Mouse (Mus musculus): ENCODE measurements around the gene Nlk. TPM values are rescaled to one million over a fixed set of nuclear protein-coding genes. Genes with fewer than 3 reads are reported as not detected.
"Not testable (repeated sequence)": the region's sequence is repeated elsewhere in the genome, so short reads cannot be mapped to it uniquely, and the experiment has no call there.

Gene Nlk
- polyA plus RNA-seq, 1 experiment from 2014 or later = 13.4 TPM

DNA sequence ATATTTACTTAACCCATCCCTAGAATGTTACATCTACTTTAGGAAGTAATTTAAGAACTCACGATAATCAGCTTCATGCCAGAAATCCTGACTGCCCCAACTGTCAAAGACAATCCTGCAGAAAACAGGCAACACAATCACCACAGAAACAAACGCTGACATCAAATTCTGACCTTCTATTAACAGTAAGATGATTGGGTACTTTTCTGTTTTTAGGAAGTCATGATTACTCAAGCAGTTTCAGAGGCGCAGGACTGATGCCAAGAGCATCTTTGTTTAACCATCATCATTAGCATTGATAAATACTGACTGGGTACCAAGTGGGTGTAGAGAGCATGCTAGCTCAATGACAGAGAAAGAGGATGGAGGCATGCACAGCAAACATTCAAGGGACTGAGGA lies 96.7 kb downstream of the Nlk start:
- 59% methylated on average over 3 of the region's 3 CpGs for WGBS
- no peak overlapping the region for H3K27ac ChIP-seq (ENCODE audit: low read length)
- no peak overlapping the region for H3K4me2 ChIP-seq (replicated peaks; ENCODE audit: low read depth, low read length)
- H3K36me3 ChIP-seq (ENCODE audit: control insufficient read depth, insufficient read depth, low read length) = no peaks in the 10 kb centered on the region; the same call in 1 of the 2 replicates
- H3K4me1 ChIP-seq (ENCODE audit: control insufficient read depth, insufficient read depth, low read length) = no peaks in the 10 kb centered on the region
- no peaks in the 10 kb centered on the region for H3K9me3 ChIP-seq (ENCODE audit: control insufficient read depth, low read depth, low read length)
- no peak overlapping the region for H3K4me3 ChIP-seq (ENCODE audit: low read depth, low read length)
- no peak overlapping the region for H3K9ac ChIP-seq (replicated peaks; ENCODE audit: low read depth, low read length)
- ATAC-seq (ENCODE audit: insufficient number of reproducible peaks, insufficient read depth, low FRiP score, low read depth) = no peak
- H3K27me3 ChIP-seq (ENCODE audit: control insufficient read depth, insufficient read depth, low read length) = no peaks in the 10 kb centered on the region

- Histone ChIP-seq H3K36me3 (ENCODE audit: control insufficient read depth, insufficient read depth, low read length) (no peaks in the 10 kb centered on the region; the same call in 1 of the 2 replicates), H3K27me3 (ENCODE audit: control insufficient read depth, insufficient read depth, low read length) (no peaks in the 10 kb centered on the region), H3K4me3 (ENCODE audit: low read depth, low read length) (no peak overlapping the region), H3K27ac (ENCODE audit: low read length) (no peak overlapping the region), H3K4me2 (replicated peaks; ENCODE audit: low read depth, low read length) (no peak overlapping the region), H3K9ac (replicated peaks; ENCODE audit: low read depth, low read length) (no peak overlapping the region), H3K9me3 (ENCODE audit: control insufficient read depth, low read depth, low read length) (no peaks in the 10 kb centered on the region), H3K4me1 (ENCODE audit: control insufficient read depth, insufficient read depth, low read length) (no peaks in the 10 kb centered on the region)
- no peak for ATAC-seq (ENCODE audit: insufficient number of reproducible peaks, insufficient read depth, low FRiP score, low read depth)
- WGBS = 71% methylated on average over 4 of the region's 4 CpGs
These were observed 97.1 kb downstream of the Nlk start for GRCm38 (mm10) chr11:78600051-78600450.

GRCm38 (mm10) chr11:78598763-78599415 lies 98.3 kb downstream of the Nlk start:
- WGBS = 63% methylated on average over 3 of the region's 3 CpGs
- H3K9ac ChIP-seq (replicated peaks; ENCODE audit: low read depth, low read length) = no peak overlapping the region
- no peaks in the 10 kb centered on the region for H3K9me3 ChIP-seq (ENCODE audit: control insufficient read depth, low read depth, low read length)
- H3K4me3 ChIP-seq (ENCODE audit: low read depth, low read length) = no peak overlapping the region
- H3K4me1 ChIP-seq (ENCODE audit: control insufficient read depth, insufficient read depth, low read length) = no peaks in the 10 kb centered on the region
- H3K27me3 ChIP-seq (ENCODE audit: control insufficient read depth, insufficient read depth, low read length) = no peaks in the 10 kb centered on the region
- H3K4me2 ChIP-seq (replicated peaks; ENCODE audit: low read depth, low read length) = no peak overlapping the region
- no peaks in the 10 kb centered on the region; the same call in 1 of the 2 replicates for H3K36me3 ChIP-seq (ENCODE audit: control insufficient read depth, insufficient read depth, low read length)
- ATAC-seq (ENCODE audit: insufficient number of reproducible peaks, insufficient read depth, low FRiP score, low read depth) = no peak
- no peak overlapping the region for H3K27ac ChIP-seq (ENCODE audit: low read length)

GRCm38 (mm10) chr11:78596750-78597149 lies 100.4 kb downstream of the Nlk start:
- H3K36me3 ChIP-seq (ENCODE audit: control insufficient read depth, insufficient read depth, low read length) = no peaks in the 10 kb centered on the region
- H3K4me1 ChIP-seq (ENCODE audit: control insufficient read depth, insufficient read depth, low read length) = no peaks in the 10 kb centered on the region
- no peak overlapping the region for H3K4me3 ChIP-seq (ENCODE audit: low read depth, low read length)
- no peak overlapping the region for H3K4me2 ChIP-seq (replicated peaks; ENCODE audit: low read depth, low read length)
- ATAC-seq (ENCODE audit: insufficient number of reproducible peaks, insufficient read depth, low FRiP score, low read depth) = no peak
- no peaks in the 10 kb centered on the region for H3K27me3 ChIP-seq (ENCODE audit: control insufficient read depth, insufficient read depth, low read length)
- no peak overlapping the region for H3K9ac ChIP-seq (replicated peaks; ENCODE audit: low read depth, low read length)
- H3K9me3 ChIP-seq (ENCODE audit: control insufficient read depth, low read depth, low read length) = no peaks in the 10 kb centered on the region
- no peak overlapping the region for H3K27ac ChIP-seq (ENCODE audit: low read length)

- ATAC-seq (ENCODE audit: insufficient number of reproducible peaks, insufficient read depth, low FRiP score, low read depth) = no peak
These were observed 101.4 kb downstream of the Nlk start for GRCm38 (mm10) chr11:78595773-78596172.

GRCm38 (mm10) chr11:78594271-78594964 lies 102.8 kb downstream of the Nlk start:
- Histone ChIP-seq H3K4me3 (ENCODE audit: low read depth, low read length) (no peak overlapping the region), H3K9ac (replicated peaks; ENCODE audit: low read depth, low read length) (no peak overlapping the region), H3K27me3 (ENCODE audit: control insufficient read depth, insufficient read depth, low read length) (no peaks in the 10 kb centered on the region), H3K4me1 (ENCODE audit: control insufficient read depth, insufficient read depth, low read length) (no peaks in the 10 kb centered on the region), H3K4me2 (replicated peaks; ENCODE audit: low read depth, low read length) (no peak overlapping the region), H3K36me3 (ENCODE audit: control insufficient read depth, insufficient read depth, low read length) (no peaks in the 10 kb centered on the region), H3K9me3 (ENCODE audit: control insufficient read depth, low read depth, low read length) (no peaks in the 10 kb centered on the region), H3K27ac (ENCODE audit: low read length) (no peak overlapping the region)
- no peak for ATAC-seq (ENCODE audit: insufficient number of reproducible peaks, insufficient read depth, low FRiP score, low read depth)
- WGBS = 81% methylated on average over 6 of the region's 6 CpGs

More at GRCm38 (mm10) chr11:78595773-78596172, 101.4 kb downstream of the Nlk start:
- Histone ChIP-seq H3K36me3 (ENCODE audit: control insufficient read depth, insufficient read depth, low read length) (no peaks in the 10 kb centered on the region), H3K4me2 (replicated peaks; ENCODE audit: low read depth, low read length) (no peak overlapping the region), H3K27me3 (ENCODE audit: control insufficient read depth, insufficient read depth, low read length) (no peaks in the 10 kb centered on the region), H3K27ac (ENCODE audit: low read length) (no peak overlapping the region), H3K9ac (replicated peaks; ENCODE audit: low read depth, low read length) (no peak overlapping the region), H3K4me1 (ENCODE audit: control insufficient read depth, insufficient read depth, low read length) (no peaks in the 10 kb centered on the region), H3K9me3 (ENCODE audit: control insufficient read depth, low read depth, low read length) (no peaks in the 10 kb centered on the region), H3K4me3 (ENCODE audit: low read depth, low read length) (no peak overlapping the region)
- WGBS = 95% methylated on average over 2 of the region's 2 CpGs

DNA sequence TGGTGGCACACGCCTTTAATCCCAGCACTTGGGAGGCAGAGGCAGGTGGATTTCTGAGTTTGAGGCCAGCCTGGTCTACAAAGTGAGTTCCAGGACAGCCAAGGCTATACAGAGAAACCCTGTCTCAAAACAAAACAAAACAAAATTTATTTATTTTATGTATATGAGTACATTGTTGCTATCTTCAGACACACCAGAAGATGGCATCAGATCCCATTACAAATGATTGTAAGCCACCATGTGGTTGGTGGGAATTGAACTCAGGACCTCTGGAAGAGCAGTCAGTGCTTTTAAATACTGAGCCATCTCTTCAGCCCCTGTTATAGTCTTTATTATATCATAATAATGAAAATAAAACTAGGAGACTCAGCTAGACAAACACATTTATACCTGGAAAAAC lies 109.5 kb downstream of the Nlk start:
- peaks cover 11% of the 10 kb centered on the region for H3K36me3 ChIP-seq (ENCODE audit: control insufficient read depth, insufficient read depth, low read length)
- not testable (repeated sequence) for H3K9me3 ChIP-seq (ENCODE audit: control insufficient read depth, low read depth, low read length); ATAC-seq (ENCODE audit: insufficient number of reproducible peaks, insufficient read depth, low FRiP score, low read depth); H3K4me1 ChIP-seq (ENCODE audit: control insufficient read depth, insufficient read depth, low read length); H3K27ac ChIP-seq (ENCODE audit: low read length); H3K9ac ChIP-seq (replicated peaks; ENCODE audit: low read depth, low read length); H3K27me3 ChIP-seq (ENCODE audit: control insufficient read depth, insufficient read depth, low read length); H3K4me3 ChIP-seq (ENCODE audit: low read depth, low read length); H3K4me2 ChIP-seq (replicated peaks; ENCODE audit: low read depth, low read length)
- WGBS = 90% methylated on average over 1 of the region's 1 CpGs

GRCm38 (mm10) chr11:78586099-78586498 lies 111.1 kb downstream of the Nlk start:
- no peak overlapping the region for H3K27ac ChIP-seq (ENCODE audit: low read length)
- no peak overlapping the region for H3K4me2 ChIP-seq (replicated peaks; ENCODE audit: low read depth, low read length)
- H3K4me1 ChIP-seq (ENCODE audit: control insufficient read depth, insufficient read depth, low read length) = no peaks in the 10 kb centered on the region
- no peaks in the 10 kb centered on the region for H3K9me3 ChIP-seq (ENCODE audit: control insufficient read depth, low read depth, low read length)
- H3K4me3 ChIP-seq (ENCODE audit: low read depth, low read length) = no peak overlapping the region
- H3K9ac ChIP-seq (replicated peaks; ENCODE audit: low read depth, low read length) = no peak overlapping the region
- peaks cover 15% of the 10 kb centered on the region for H3K36me3 ChIP-seq (ENCODE audit: control insufficient read depth, insufficient read depth, low read length)
- H3K27me3 ChIP-seq (ENCODE audit: control insufficient read depth, insufficient read depth, low read length) = no peaks in the 10 kb centered on the region
- ATAC-seq (ENCODE audit: insufficient number of reproducible peaks, insufficient read depth, low FRiP score, low read depth) = no peak

All from stomach, embryonic 14.5 days (tissue).